Mouse (Mus musculus) heart, adult 9 months (tissue): ENCODE data around the gene Ss18l1.
A peak's percentile ranks its signal among the peaks of the same experiment; 100 is the strongest.

Experiments used
- DNase-seq, 2 experiments: peaks; one replicate each; pipeline ENCODE4 v3.0.0; 2022; ENCODE audit warnings: low spot score in 2 of 2

The Ss18l1 gene

DNA sequence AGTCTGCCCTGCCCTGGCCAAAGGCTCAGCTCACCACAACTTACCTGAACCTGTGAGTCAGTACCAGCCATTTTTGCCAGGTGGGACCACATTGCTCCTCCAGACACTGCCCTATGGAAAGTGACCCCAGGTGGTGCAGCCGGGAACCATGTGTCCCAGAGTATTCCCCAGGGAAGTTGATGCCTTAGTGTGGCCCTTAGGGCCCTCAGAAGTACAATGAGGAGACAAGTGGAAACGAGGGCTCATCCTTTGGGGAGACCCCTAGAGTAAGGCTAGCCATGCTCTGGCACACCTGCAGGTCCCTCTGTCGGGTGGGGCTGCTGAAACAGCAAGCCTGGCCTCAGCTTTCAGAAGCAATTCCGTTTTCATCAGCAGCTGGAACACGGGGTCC is 44.3 kb downstream of the Ss18l1 start:
- DNase-seq, result no peak

DNA sequence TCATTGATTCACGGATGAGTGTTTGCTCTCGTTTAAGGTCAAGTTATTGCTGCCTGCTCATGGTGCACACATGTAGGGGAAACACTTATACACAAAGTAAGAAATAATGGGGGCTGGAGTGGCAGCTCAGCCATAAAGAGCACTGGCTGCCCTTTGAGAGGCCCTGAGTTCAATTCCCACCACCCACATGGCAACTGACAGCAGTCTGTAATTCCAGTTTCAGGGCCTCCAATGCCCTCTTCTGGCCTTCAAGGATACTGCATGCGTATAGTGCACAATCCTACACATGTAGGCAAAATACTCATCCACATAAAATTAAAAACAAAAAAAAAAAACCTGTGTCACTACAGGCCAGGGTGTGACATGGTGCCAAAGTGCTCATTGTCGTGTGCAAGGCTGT is 45.2 kb downstream of the Ss18l1 start:
- no peak for DNase-seq

DNA sequence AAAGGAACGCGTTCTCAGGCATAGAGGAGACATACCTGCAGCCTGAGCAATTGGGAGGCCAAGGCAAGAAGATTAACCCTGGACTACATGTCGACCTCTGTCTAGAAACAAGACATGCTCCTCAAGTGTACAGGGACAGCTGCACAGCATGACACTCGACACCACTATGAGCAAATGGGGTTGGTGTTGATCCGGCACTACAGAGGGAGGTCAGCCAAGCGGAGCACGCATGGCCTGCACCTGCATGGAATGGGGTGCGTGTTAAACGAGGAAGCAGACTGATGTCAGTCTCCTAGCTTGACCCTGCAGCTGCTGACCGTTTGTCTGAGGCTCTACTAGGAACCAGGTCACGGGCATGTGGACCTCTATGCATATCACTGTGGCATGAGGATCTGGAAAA is 48.0 kb downstream of the Ss18l1 start:
- no peak for DNase-seq

DNA sequence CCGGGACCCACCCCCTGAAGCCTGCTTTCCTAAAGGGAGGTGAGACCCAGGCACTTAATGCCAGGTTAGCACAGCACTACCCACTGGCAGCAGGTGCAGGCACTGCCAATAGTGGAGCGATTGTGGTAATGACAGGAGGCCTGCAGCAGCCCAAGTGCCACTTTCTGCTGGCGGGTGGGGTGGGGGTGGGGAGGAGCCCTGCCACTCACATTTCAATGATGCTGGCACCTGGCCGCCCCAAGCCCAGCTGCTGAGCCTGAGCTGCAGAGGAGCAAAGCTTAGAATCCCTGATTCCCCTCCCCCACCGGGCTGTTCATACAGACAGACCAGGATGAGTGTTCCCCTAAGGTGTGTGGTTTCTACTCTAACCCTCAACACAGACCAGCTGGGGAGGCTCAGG is 53.4 kb downstream of the Ss18l1 start:
- DNase-seq, result no peak

DNA sequence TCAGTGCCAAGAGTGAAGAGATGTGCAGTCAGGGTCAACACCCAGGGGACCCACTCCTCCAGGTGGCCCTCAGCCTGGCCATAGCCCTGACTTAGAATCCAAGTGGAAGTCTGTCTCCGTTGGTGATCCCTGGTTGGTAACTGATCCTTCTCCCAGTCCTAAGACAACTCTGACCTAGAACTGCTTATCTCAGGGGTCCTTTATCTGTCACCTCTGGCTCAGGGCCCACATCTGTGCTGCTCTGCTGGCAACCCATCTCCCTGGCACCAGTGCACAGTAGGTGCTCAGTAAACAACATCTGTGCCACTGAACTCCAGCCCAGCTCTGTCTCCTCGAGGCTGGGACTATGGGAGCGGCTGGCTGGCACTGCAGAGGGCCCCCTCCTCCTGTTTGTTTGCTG is 55.3 kb downstream of the Ss18l1 start:
- no peak for DNase-seq

DNA sequence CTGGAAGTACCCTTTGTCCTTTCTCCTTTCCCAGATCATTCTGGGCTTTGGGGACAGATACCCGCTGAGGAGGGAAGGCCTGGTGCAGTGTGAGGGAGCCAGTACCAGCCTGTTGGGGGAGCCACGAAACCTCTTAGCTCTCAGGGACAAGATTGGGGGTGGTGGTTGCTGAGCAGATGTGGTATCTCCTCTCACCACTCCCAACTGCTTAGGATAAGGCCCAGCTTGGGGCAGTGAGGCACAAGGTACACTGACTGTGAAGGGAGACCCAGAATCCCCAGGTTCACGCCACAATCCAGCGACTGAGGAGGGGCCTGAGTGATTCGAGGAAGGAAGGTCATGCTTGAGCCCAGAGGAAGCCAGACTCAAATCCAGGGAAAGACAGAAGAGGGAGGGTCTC is 55.9 kb downstream of the Ss18l1 start:
- no peak for DNase-seq

DNA sequence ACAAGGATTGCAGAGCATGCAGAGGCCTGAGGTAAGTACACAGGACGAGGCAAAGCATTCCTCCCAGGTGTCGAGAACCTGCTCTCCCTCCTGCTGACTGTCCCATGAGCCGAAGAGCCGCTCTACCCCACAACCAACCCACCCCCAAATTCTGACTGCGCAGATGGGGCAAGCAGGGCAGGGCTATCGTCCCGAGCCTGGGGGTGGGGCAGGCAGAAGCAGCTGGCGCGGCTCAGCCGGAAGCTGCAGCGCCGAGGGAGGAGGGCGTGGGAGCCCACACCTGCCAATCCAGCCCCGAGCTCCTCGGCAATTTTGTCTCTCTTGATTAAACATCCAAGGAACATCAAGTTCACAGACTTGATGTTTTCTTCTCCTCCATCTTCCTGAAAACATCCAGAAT is 57.2 kb downstream of the Ss18l1 start:
- no peak for DNase-seq

DNA sequence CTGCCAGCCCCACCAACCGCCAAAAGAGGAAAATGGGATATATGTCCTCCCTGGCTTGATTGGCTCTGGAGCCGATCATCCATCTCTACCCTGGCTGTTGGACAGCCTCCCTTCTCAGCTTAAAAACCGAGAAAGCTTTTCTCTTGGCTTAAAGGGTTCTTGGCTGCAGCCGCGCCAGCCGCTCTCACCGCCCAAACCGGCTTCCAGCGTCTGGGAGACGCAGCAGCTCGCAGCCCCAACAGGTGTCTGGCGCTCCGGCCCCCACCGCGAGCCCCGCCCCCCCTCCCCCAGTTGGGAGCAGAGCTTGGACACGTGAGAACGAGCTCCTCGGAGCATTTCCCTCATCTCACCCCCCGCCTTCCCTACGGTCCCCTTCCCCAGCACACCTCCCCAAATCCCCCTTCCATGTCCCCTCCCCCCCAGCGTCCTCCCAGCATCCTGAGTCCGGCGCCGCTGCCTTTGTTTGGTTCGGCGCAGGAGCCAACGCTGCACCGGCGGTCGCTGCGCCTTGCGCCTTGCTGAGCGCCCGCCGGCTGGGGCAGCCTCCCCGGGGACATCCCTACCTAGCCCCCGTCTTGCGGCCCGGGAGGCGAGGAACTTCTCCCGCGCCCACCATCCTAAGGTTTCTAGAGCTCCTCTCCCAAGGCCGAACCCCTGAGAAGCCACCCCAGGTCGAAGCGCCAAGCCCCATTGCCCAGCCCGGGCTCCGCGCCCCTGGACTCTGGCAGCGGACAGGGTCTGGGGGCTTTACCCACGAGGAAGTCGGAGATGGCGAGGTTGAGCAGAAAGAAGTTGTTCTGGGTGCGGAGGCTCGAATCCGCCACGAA is 61.1 kb downstream of the Ss18l1 start:
- DNase-seq, result no peak

DNA sequence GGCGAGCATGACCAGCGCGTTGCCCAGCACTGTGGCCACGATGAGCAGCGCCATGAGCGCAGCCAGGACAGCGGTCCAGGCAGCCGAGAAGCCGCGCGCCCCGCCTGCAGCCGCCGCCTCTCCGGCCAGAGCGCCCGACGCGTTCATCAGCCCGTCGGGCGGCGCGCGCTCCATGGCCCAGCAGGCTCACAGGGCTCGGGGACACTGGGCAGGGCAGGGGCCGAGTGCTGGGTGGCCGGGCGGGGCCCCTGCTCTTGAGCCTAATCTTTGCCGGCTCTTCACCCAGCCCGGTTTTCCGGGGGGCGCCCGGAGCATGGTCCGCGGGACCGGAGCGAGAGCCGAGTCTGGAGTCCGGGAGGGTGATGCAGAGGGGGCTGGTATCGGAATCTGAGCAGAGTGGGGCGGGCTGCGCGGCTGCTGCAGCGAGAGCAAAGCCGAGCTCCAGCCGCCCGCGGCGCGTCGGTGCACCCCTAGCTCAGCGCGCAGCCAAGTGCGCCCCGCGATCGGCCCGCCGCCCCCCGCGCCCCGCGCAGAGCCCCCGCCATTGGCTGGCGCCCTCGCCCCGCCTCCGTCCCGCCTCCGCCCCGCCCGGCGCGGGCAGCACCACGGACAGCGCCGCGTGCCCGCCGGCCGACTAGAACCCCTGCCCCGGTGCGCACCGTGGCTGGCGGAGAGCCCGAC is 61.8 kb downstream of the Ss18l1 start, which contains the start of gene Hrh3:
Gene Hrh3, minus strand, starts transcription at position 511 of the 681 bp plus-strand sequence.
- peak in 1 of 2 experiments; percentile 53 for DNase-seq

DNA sequence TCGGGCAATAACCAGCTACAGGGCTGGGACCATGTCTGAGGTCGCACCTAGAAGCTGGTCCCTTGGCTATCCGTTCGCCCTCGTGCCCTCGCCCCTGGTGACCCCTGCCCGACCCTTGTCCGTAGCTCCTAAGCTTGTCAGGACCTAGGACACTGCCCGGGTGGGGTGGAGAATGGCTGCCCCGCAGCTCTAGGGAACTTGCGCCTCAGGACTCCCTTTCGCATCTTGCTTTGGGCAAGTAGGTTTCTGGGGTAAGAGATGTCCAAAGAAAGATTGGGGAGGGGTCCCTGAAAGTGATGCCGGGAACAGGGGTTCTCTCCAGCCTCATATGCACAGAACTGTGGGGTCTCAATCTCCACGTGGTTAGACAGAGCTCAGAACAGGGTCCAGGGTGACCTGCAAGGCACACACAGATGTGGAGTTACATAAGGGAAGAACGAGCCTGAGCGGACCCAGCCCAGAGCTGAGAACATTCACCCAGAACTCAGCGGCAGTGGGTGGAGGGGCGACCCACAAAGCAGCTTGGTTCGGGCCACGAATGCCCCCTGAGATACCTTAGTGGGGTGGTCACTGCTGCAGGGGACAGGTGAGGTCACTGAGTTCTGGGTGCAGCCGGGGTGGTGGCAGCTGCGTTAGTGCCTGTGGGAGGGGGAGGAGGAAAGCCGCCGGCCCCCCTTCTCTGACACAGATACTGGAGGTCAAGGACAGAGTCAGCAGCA is 62.5 kb downstream of the Ss18l1 start:
- DNase-seq, result peak in 1 of 2 experiments; percentile 54

DNA sequence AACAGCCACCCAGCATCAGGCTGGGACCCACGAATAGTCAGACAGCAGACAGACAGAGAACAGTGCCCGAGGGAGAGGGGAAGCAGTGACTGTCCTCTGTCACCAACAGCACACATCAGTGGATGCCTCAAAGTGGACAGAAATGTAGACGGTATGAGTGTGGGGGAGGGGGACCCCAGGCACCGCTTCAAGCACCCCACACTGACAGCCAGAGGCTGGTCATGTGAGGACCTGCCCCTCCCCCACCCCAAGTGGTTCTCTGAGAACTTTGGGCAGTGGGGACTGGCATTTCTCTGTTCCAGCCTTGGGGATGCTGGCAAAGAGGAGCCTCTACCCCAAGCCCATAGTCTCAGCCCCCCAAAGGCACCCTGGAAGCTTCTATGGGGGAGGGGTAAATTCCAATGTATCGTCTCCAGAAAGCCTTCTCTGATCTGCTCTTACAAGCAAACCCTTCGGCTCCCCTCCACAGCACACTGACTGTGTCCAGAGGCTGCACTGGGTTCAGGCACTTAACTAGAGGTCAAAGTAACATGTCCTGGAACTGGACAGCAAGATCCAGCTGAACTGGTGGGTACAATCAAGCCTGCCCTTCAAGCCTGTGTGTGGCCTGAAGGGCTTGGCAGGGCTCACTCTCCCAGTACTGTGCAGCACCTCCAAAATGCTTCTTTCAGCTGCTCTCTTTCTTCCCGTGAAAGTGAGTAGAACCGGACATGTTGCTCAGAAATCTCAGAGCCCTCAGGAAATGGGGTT is 63.3 kb downstream of the Ss18l1 start:
- no peak for DNase-seq

DNA sequence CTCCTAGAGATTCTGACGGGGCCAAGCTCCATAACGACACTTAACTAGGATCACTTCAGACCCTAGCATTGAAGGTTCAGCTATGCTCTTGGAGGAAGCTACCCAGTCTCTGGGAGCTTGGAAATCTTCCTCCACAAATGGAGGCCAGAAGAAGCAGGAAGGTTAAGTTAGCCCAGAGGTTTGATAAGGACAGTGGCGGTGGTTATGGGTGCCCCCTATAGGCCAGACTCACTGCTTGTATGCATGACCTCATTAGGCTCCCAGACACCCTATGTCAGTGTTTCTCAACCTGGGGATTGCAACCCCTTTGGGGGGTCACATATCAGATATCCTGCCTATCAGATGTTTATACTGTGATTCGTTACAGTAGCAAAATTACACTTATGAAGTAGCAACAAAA is 64.8 kb downstream of the Ss18l1 start:
- no peak for DNase-seq

DNA sequence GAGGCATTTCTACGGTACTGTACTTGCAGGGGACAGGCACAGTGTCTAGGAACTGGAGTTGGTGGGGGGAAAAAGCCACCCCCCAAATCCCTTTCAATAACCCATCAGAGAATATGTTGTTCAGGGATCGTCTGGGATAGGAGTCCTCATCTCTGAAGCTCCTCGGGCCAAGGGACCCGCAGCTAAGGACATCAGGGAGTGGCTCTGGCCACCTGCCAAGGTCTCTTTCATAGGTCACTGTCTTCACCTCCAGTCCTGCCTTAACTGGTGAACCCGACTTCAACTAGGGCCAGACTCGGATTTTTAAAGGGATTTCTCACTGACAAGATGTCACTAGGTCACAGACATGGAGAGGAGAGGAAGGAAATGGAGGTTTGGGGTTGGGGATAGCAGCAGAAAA is 66.0 kb downstream of the Ss18l1 start:
- DNase-seq, result no peak

DNA sequence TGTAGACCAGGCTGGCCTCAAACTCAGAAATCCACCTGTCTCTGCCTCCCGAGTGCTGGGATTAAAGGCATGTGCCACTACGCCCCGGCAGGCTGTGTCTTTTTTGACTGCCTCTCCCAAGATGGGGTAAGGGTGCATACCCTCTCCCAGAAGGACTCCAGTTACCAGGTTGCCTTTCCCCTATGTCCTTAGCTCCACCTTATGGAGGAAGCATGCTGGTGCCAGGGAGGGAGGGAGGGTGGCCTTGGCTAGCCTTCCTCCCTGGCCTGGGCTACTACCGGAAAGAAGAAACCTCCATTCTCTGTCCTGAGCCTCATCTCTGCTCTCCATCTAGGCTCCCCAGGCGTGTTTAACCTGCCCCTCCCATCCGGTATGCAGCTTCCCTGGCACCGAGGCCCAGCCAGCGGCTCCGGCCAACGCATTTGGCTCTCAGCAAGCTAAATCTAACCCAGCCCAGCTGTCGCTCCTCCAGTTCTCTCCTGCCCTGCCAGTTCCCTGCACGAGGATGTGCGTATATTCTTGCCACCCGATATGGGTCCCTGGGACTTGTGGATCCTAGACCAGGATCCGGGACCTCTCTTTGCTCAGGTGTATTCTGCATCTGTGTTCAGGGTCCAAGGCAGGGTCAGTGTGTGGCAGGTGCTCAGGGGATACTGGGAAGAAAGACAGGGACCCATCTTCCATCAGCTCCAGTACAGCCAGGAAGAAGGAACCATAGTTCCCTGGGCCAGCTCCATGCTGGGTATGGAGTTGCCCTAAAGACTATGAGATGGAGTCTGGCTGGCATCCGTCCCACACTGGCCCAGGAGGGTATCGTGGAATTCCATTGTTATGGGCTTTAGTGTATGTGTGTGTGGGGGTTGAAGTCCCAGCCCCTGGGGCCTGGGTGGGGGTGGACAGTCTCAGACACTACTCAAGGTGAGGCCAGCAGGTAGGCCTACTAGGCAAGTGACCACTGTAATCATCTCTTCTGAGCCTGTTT is 71.9 kb downstream of the Ss18l1 start:
- peak; percentile 72 to 79 for DNase-seq

DNA sequence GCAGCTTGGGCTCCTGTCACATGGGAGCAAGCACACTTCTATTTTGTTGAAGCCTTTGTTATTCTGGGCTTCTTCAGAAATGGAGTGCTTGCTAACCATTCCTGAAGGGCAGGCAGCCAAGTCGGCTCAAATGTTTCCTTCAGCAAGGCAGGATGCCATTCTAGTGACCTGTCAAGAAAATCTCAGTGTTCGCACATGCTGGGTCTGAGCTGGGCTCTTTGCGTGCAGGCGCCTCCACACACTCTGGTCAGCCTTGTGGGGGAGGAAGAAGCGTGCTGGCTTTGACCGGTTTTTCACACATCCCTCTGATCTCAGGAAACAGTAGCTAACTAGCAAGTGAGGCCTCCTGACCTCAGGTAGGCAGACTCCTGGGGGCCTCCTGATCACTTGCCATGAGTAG is 73.0 kb downstream of the Ss18l1 start:
- peak in 1 of 2 experiments; percentile 50 for DNase-seq

DNA sequence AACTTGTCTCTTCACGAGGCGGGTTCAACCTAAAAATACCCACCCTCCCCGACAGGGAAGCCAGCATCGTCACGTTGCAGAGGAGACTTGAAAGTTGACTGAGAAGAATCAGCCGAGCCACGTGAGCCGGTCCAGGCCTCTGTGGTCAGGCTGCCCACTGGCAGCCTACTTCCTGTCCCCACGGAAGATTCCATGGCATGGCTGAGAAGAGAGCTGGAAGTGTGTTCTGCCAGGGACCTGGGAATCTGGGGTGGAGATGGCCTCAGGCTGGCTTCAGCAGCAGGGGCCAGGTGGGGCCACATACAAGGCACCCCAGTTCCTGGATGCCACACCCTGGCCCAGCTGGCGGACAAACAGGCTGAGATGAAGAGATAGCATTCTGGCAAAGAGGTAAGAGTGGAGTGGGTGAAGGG is 73.8 kb downstream of the Ss18l1 start:
- peak; percentile 43 to 50 for DNase-seq

DNA sequence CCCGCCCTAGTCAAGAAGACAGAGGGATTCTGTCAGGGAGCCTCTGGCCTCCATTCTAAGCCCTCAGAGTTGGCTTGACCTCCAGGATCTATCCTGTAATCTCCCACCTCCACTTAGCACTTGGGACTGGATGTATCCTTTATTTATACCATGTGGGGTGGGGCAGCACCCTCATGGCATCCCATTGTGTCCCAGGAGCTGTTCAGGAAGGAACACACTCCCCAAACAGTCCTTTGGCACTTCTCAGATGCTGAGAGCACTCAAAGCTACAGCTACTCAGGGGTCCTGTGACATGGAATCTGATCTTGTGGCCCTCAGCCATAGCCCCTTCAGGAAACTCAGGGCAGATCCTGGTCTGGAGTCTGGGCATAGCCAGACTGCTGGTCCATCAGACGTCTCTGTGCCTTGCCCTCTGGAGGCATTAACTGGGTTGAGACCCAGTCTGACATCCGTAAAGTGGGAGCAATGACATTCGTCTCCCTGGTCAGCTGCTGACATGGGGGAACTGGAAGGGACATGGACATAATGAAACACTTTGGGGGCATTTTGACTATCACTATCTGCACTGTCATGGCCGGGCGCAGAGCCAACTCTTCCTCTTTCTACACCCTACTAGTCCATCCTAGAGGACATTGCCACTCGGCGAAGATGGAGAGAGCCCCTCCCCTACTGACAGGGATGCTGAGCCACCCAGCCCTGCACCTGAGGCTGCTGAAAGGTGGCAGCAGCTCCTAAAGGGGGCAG is 74.6 kb downstream of the Ss18l1 start:
- DNase-seq, result no peak

DNA sequence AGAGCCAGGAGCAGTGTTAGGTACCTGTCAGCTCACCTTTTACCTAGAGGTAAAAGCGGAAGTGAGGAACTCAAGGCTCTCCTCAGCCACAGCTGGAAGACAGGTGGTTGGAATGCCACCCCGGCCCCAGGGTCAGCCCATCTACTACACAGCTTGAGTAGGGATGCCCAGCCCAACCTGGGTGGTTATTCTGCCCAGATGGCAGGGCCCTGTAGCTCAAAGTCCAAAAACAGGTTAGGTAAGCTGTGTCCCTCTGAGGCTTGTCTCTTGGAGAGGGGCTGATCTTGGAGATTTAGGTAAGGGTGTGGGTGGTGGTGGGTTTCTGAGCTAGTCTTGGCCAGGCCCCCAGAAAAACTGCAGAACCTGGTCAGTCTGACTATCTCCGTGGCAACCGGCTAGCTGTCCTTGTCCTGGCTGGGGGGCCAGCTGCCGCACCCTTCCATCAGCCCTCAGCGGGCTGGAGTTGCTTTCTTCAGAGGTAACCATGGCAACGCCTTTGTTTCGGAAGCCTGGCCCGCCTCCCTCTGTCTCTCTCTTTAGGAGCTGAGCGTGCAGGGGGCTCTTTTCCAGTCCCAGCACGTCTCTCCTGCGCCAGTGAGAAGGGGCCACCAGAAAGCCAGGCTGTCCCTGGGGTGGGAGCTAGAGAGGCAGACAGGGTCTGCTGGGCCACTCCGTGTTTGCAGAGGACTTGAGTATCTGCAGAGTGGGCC is 75.3 kb downstream of the Ss18l1 start:
- peak; percentile 31 to 35 for DNase-seq
